Mouse (Mus musculus): ENCODE measurements at regions not wholly inside any gene's neighbourhood (a gene's known extent, or its start where the extent isn't known, plus 50 kb on each side); places are given as distances from the start of the nearest gene placed in this dataset.
A peak's percentile ranks its signal among the peaks of the same experiment; 100 is the strongest.

- no peaks in the 10 kb centered on the region; the same call in 1 of the 2 replicates for H3K27me3 ChIP-seq (ENCODE audit: insufficient read depth, low read length)
- no peak for TF ChIP-seq POU5F1 (IDR thresholded peaks at IDR 0.05; ENCODE audit: borderline replicate concordance, low read length)
- TF ChIP-seq NANOG (IDR thresholded peaks at IDR 0.05; ENCODE audit: borderline replicate concordance, low read length) = no peak
- TF ChIP-seq CTCF (conservative IDR thresholded peaks at IDR 0.05; ENCODE audit: low read length) = no peak
- no peaks in the 10 kb centered on the region for H3K9me3 ChIP-seq (ENCODE audit: low read length)
- peaks cover 21% of the 10 kb centered on the region for H3K4me1 ChIP-seq (replicated peaks; ENCODE audit: low read depth, low read length)
- H3K36me3 ChIP-seq (ENCODE audit: insufficient read depth, low read length) = no peaks in the 10 kb centered on the region
- H3K4me3 ChIP-seq (replicated peaks; ENCODE audit: low read length) = no peak overlapping the region
These were observed 146.0 kb upstream of the Irf2bp2 start for GRCm38 (mm10) chr8:126739768-126740167.

GRCm38 (mm10) chr8:126737032-126737431, 143.2 kb upstream of the Irf2bp2 start:
- H3K9me3 ChIP-seq (ENCODE audit: low read length) = no peaks in the 10 kb centered on the region
- H3K27me3 ChIP-seq (ENCODE audit: insufficient read depth, low read length) = no peaks in the 10 kb centered on the region; the same call in 1 of the 2 replicates
- H3K4me3 ChIP-seq (replicated peaks; ENCODE audit: low read length) = no peak overlapping the region
- H3K36me3 ChIP-seq (ENCODE audit: insufficient read depth, low read length) = no peaks in the 10 kb centered on the region
- TF ChIP-seq CTCF (conservative IDR thresholded peaks at IDR 0.05; ENCODE audit: low read length) = no peak
- TF ChIP-seq NANOG (IDR thresholded peaks at IDR 0.05; ENCODE audit: borderline replicate concordance, low read length) = no peak
- TF ChIP-seq POU5F1 (IDR thresholded peaks at IDR 0.05; ENCODE audit: borderline replicate concordance, low read length) = no peak
- H3K4me1 ChIP-seq (replicated peaks; ENCODE audit: low read depth, low read length) = peaks cover 24% of the 10 kb centered on the region

- no peak overlapping the region for H3K4me3 ChIP-seq (replicated peaks; ENCODE audit: low read length)
- peaks cover 24% of the 10 kb centered on the region for H3K4me1 ChIP-seq (replicated peaks; ENCODE audit: low read depth, low read length)
- H3K36me3 ChIP-seq (ENCODE audit: insufficient read depth, low read length) = no peaks in the 10 kb centered on the region
- TF ChIP-seq POU5F1 (IDR thresholded peaks at IDR 0.05; ENCODE audit: borderline replicate concordance, low read length) (no peak), NANOG (IDR thresholded peaks at IDR 0.05; ENCODE audit: borderline replicate concordance, low read length) (no peak), CTCF (conservative IDR thresholded peaks at IDR 0.05; ENCODE audit: low read length) (no peak)
- no peaks in the 10 kb centered on the region for H3K9me3 ChIP-seq (ENCODE audit: low read length)
- no peaks in the 10 kb centered on the region; the same call in 1 of the 2 replicates for H3K27me3 ChIP-seq (ENCODE audit: insufficient read depth, low read length)
These were observed 142.7 kb upstream of the Irf2bp2 start for GRCm38 (mm10) chr8:126736441-126736962.

- H3K9me3 ChIP-seq (ENCODE audit: low read length) = no peaks in the 10 kb centered on the region
- peaks cover 24% of the 10 kb centered on the region for H3K4me1 ChIP-seq (replicated peaks; ENCODE audit: low read depth, low read length)
- TF ChIP-seq CTCF (conservative IDR thresholded peaks at IDR 0.05; ENCODE audit: low read length) (no peak), NANOG (IDR thresholded peaks at IDR 0.05; ENCODE audit: borderline replicate concordance, low read length) (no peak), POU5F1 (IDR thresholded peaks at IDR 0.05; ENCODE audit: borderline replicate concordance, low read length) (no peak)
- H3K36me3 ChIP-seq (ENCODE audit: insufficient read depth, low read length) = no peaks in the 10 kb centered on the region
- no peaks in the 10 kb centered on the region; the same call in 1 of the 2 replicates for H3K27me3 ChIP-seq (ENCODE audit: insufficient read depth, low read length)
- peak overlapping the region; percentile 17; the same call in 1 of the 2 replicates for H3K4me3 ChIP-seq (replicated peaks; ENCODE audit: low read length)
These were observed 142.0 kb upstream of the Irf2bp2 start for GRCm38 (mm10) chr8:126735488-126736440.

GRCm38 (mm10) chr8:126734743-126735487, 141.1 kb upstream of the Irf2bp2 start:
- H3K4me1 ChIP-seq (replicated peaks; ENCODE audit: low read depth, low read length) = peaks cover 24% of the 10 kb centered on the region
- no peaks in the 10 kb centered on the region for H3K36me3 ChIP-seq (ENCODE audit: insufficient read depth, low read length)
- TF ChIP-seq CTCF (conservative IDR thresholded peaks at IDR 0.05; ENCODE audit: low read length) (no peak), NANOG (IDR thresholded peaks at IDR 0.05; ENCODE audit: borderline replicate concordance, low read length) (no peak), POU5F1 (IDR thresholded peaks at IDR 0.05; ENCODE audit: borderline replicate concordance, low read length) (no peak)
- H3K27me3 ChIP-seq (ENCODE audit: insufficient read depth, low read length) = peaks cover 5% of the 10 kb centered on the region; the same call in 1 of the 2 replicates
- H3K9me3 ChIP-seq (ENCODE audit: low read length) = no peaks in the 10 kb centered on the region
- H3K4me3 ChIP-seq (replicated peaks; ENCODE audit: low read length) = no peak overlapping the region

GRCm38 (mm10) chr8:126733779-126734178, 140.0 kb upstream of the Irf2bp2 start:
- no peak overlapping the region for H3K4me3 ChIP-seq (replicated peaks; ENCODE audit: low read length)
- TF ChIP-seq CTCF (conservative IDR thresholded peaks at IDR 0.05; ENCODE audit: low read length) (no peak), NANOG (IDR thresholded peaks at IDR 0.05; ENCODE audit: borderline replicate concordance, low read length) (no peak), POU5F1 (IDR thresholded peaks at IDR 0.05; ENCODE audit: borderline replicate concordance, low read length) (no peak)
- H3K27me3 ChIP-seq (ENCODE audit: insufficient read depth, low read length) = peaks cover 5% of the 10 kb centered on the region; the same call in 1 of the 2 replicates

GRCm38 (mm10) chr8:126733307-126733706, 139.5 kb upstream of the Irf2bp2 start:
- H3K4me3 ChIP-seq (replicated peaks; ENCODE audit: low read length) = no peak overlapping the region
- no peaks in the 10 kb centered on the region for H3K36me3 ChIP-seq (ENCODE audit: insufficient read depth, low read length)
- no peaks in the 10 kb centered on the region for H3K9me3 ChIP-seq (ENCODE audit: low read length)
- H3K4me1 ChIP-seq (replicated peaks; ENCODE audit: low read depth, low read length) = peaks cover 24% of the 10 kb centered on the region
- TF ChIP-seq CTCF (conservative IDR thresholded peaks at IDR 0.05; ENCODE audit: low read length) (no peak), NANOG (IDR thresholded peaks at IDR 0.05; ENCODE audit: borderline replicate concordance, low read length) (no peak; the same call in 1 of the 2 replicates), POU5F1 (IDR thresholded peaks at IDR 0.05; ENCODE audit: borderline replicate concordance, low read length) (no peak)
- peaks cover 5% of the 10 kb centered on the region; the same call in 1 of the 2 replicates for H3K27me3 ChIP-seq (ENCODE audit: insufficient read depth, low read length)

More at GRCm38 (mm10) chr8:126733779-126734178, 140.0 kb upstream of the Irf2bp2 start:
- Histone ChIP-seq H3K4me1 (replicated peaks; ENCODE audit: low read depth, low read length) (peaks cover 24% of the 10 kb centered on the region), H3K9me3 (ENCODE audit: low read length) (no peaks in the 10 kb centered on the region), H3K36me3 (ENCODE audit: insufficient read depth, low read length) (no peaks in the 10 kb centered on the region)

Data from E14TG2a.4 (cell line).